8 mouse cellular contexts compared by ENCODE assay signal in the genomic region with DNA sequence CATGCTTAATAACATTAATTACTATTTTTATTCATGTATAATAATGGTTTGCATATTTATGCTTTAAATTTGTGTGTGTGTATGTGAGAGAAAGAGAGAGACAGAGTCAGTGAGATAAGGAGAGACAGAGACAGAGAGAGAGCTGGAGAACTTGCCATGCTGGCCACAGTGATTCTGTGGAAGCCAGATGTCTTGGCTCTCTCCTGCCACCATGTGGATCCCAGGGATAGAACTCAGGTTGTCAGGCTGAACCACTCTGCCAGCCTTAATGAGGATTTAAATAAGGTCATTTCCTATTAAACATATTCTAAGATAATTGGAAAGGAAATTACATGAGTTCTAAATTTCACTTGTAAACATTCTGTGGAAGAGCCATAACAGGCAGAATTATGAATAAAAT.
DNase-seq lines count a peak whose midpoint lies in the region; ATAC-seq and TF ChIP-seq lines count a peak whose summit lies in the region.

No protein-coding gene starts in this region.

- TF ChIP-seq CTCF in liver, postnatal 0 days (IDR thresholded peaks at IDR 0.05; ENCODE audit: low read depth) = peak; percentile 66

- no peak overlapping the region for H3K27ac ChIP-seq in hindbrain, embryonic 10.5 days
- H3K27ac ChIP-seq in hindbrain, embryonic 12.5 days = no peak overlapping the region
- no peak overlapping the region for H3K27ac ChIP-seq in liver, postnatal 0 days (ENCODE audit: low read depth)

- H3K36me3 ChIP-seq in hindbrain, embryonic 10.5 days = no peaks in the 10 kb centered on the region
- no peaks in the 10 kb centered on the region for H3K36me3 ChIP-seq in hindbrain, embryonic 12.5 days
- no peaks in the 10 kb centered on the region for H3K36me3 ChIP-seq in liver, postnatal 0 days (replicated peaks; ENCODE audit: insufficient read depth, low read length)

- no peaks in the 10 kb centered on the region for H3K4me1 ChIP-seq in hindbrain, embryonic 10.5 days (replicated peaks)
- no peaks in the 10 kb centered on the region for H3K4me1 ChIP-seq in hindbrain, embryonic 12.5 days
- H3K4me1 ChIP-seq in liver, postnatal 0 days (ENCODE audit: insufficient read depth) = no peaks in the 10 kb centered on the region

- H3K9me3 ChIP-seq in hindbrain, embryonic 10.5 days = no peaks in the 10 kb centered on the region
- no peaks in the 10 kb centered on the region for H3K9me3 ChIP-seq in hindbrain, embryonic 12.5 days (replicated peaks)
- no peaks in the 10 kb centered on the region for H3K9me3 ChIP-seq in liver, postnatal 0 days (ENCODE audit: low read length)

- no peak for ATAC-seq in hindbrain, embryonic 12.5 days (ENCODE audit: low FRiP score)
- ATAC-seq in liver, postnatal 0 days = no peak

- H3K27me3 ChIP-seq in hindbrain, embryonic 10.5 days (ENCODE audit: insufficient read depth, poor library complexity, severe bottlenecking) = no peaks in the 10 kb centered on the region
- H3K27me3 ChIP-seq in hindbrain, embryonic 12.5 days = no peaks in the 10 kb centered on the region
- H3K27me3 ChIP-seq in liver, postnatal 0 days (ENCODE audit: insufficient read depth, low read length) = no peaks in the 10 kb centered on the region

- H3K4me3 ChIP-seq in hindbrain, embryonic 10.5 days = no peak overlapping the region
- H3K4me3 ChIP-seq in hindbrain, embryonic 12.5 days = no peak overlapping the region
- no peak overlapping the region for H3K4me3 ChIP-seq in liver, postnatal 0 days (ENCODE audit: low read depth, low read length)

- DNase-seq in hindbrain, embryonic 10.5 days (ENCODE audit: low spot score) = peak; percentile 15
- DNase-seq in thymus, postnatal 0 days (ENCODE audit: low spot score) = peak; percentile 5
- no peak for DNase-seq in thymus, adult 18-20 months
- peak; percentile 31 for DNase-seq in fibroblast of lung, adult 2 months (ENCODE audit: low read depth)
- peak; percentile 20 for DNase-seq in liver, postnatal 0 days
- DNase-seq in urinary bladder, postnatal 10 days (ENCODE audit: low spot score) = no peak
- no peak for DNase-seq in T-cell, adult 2 months (ENCODE audit: low spot score)

- H3K9ac ChIP-seq in hindbrain, embryonic 12.5 days = no peak overlapping the region
- H3K9ac ChIP-seq in liver, postnatal 0 days (replicated peaks) = no peak overlapping the region

- no peak overlapping the region for H3K4me2 ChIP-seq in hindbrain, embryonic 12.5 days (replicated peaks)
- H3K4me2 ChIP-seq in liver, postnatal 0 days (ENCODE audit: low read depth, low read length) = no peak overlapping the region

- no peak for TF ChIP-seq EP300 in liver, postnatal 0 days (IDR thresholded peaks at IDR 0.05; ENCODE audit: low read depth)

Comparison
In these comparisons a context has a peak if more than half of its experiments do, and no peak if none do; other contexts are left out.
1. DNase-seq: peak in hindbrain, embryonic 10.5 days (single experiment), thymus, postnatal 0 days (single experiment), fibroblast of lung, adult 2 months (single experiment) and liver, postnatal 0 days (single experiment); none in thymus, adult 18-20 months (0 of 2), urinary bladder, postnatal 10 days (single experiment) and T-cell, adult 2 months (single experiment).